Mouse (Mus musculus) testis, postnatal 10 days (tissue): ENCODE measurements around the gene H2-M10.3.
A peak's percentile ranks its signal among the peaks of the same experiment; 100 is the strongest.
"Not testable (repeated sequence)": the region's sequence is repeated elsewhere in the genome, so short reads cannot be mapped to it uniquely, and the experiment has no call there.

ENCODE experiments used
- DNase-seq: peaks from one replicate; pipeline ENCODE4 v3.0.0; 2021; ENCODE audit warnings: low spot score

H2-M10.3 gene

GRCm38 (mm10) chr17:36368317-36368716 is at the start of gene H2-M10.3:
Gene H2-M10.3, minus strand, starts transcription at chr17:36368417.
- DNase-seq: not testable (repeated sequence)

GRCm38 (mm10) chr17:36417416-36417815 is 49.2 kb upstream of the H2-M10.3 start:
- no peak for DNase-seq

GRCm38 (mm10) chr17:36415407-36415806 is 47.2 kb upstream of the H2-M10.3 start:
- no peak for DNase-seq

GRCm38 (mm10) chr17:36414361-36414760 is 46.1 kb upstream of the H2-M10.3 start:
- no peak for DNase-seq

GRCm38 (mm10) chr17:36389907-36390306 is 21.7 kb upstream of the H2-M10.3 start:
- no peak for DNase-seq

- not testable (repeated sequence) for DNase-seq
Measured at GRCm38 (mm10) chr17:36362404-36362803, 5.8 kb downstream of the H2-M10.3 start.

GRCm38 (mm10) chr17:36357512-36357911 is 10.7 kb downstream of the H2-M10.3 start:
- peak; percentile 63 for DNase-seq

- DNase-seq: no peak
Measured at GRCm38 (mm10) chr17:36355763-36356162, 12.5 kb downstream of the H2-M10.3 start.

- DNase-seq: peak; percentile 67
Measured at GRCm38 (mm10) chr17:36355343-36355742, 12.9 kb downstream of the H2-M10.3 start.

GRCm38 (mm10) chr17:36326055-36326454 is 42.2 kb downstream of the H2-M10.3 start, which contains the start of gene H2-M10.1:
Gene H2-M10.1, minus strand, starts transcription at chr17:36326155.
- no peak for DNase-seq

- DNase-seq: no peak
Measured at GRCm38 (mm10) chr17:36315689-36316253, 52.4 kb downstream of the H2-M10.3 start.

- DNase-seq: peak; percentile 40
Measured at GRCm38 (mm10) chr17:36315041-36315688, 53.1 kb downstream of the H2-M10.3 start.
